ENCODE assay signal across 8 mouse cellular contexts in genomic region chr1:131657945-131658354, GRCm38 (mm10). TPM values are rescaled to one million over a fixed set of nuclear protein-coding genes. Genes with fewer than 3 reads are reported as not detected.
DNase-seq lines count a peak whose midpoint lies in the region; ATAC-seq lines count a peak whose summit lies in the region.

No protein-coding gene starts in this region.

- H3K27me3 ChIP-seq in megakaryocyte, embryonic 14.5 days (replicated peaks), result peaks cover 13% of the 10 kb centered on the region

- H3K4me3 ChIP-seq in megakaryocyte, embryonic 14.5 days (replicated peaks), result peak overlapping the region; percentile 87

- peak; percentile 88 for ATAC-seq in common myeloid progenitor, adult 5-6 weeks (replicated peaks; ENCODE audit: low read depth, poor library complexity, severe bottlenecking)

- no peaks in the 10 kb centered on the region for H3K9me3 ChIP-seq in megakaryocyte, embryonic 14.5 days

- peak; percentile 90 for DNase-seq in WW6 (ENCODE audit: low read depth, low spot score)
- DNase-seq in gastrocnemius, adult 8-10 months (ENCODE audit: low spot score in 2 of 2), result peak; percentile 73 to 86
- peak; percentile 99 for DNase-seq in hindlimb bud, embryonic 11.5 days (ENCODE audit: extremely low spot score, low read depth, low spot score)
- DNase-seq in left cerebral cortex, adult 8-10 months (ENCODE audit: low spot score in 2 of 2), result peak; percentile 74 to 89
- DNase-seq in right cerebral cortex, postnatal 10 days (ENCODE audit: low spot score in 2 of 2), result peak; percentile 94 to 95
- peak; percentile 89 for DNase-seq in urinary bladder, postnatal 25 days (ENCODE audit: low spot score)

- H3K36me3 ChIP-seq in megakaryocyte, embryonic 14.5 days (replicated peaks; ENCODE audit: low read length), result no peaks in the 10 kb centered on the region

- H3K4me1 ChIP-seq in megakaryocyte, embryonic 14.5 days, result peaks cover 9% of the 10 kb centered on the region

RNA-seq across cellular contexts. Expression of gene Ctse, which starts 19.8 kb away (rescaled TPM):
- 56.9 and 66.7 TPM in 2 replicates for total RNA-seq in common myeloid progenitor, adult 5-6 weeks (2017)
- total RNA-seq in gastrocnemius, adult 8-10 months (2022), result not detected
- total RNA-seq in left cerebral cortex, adult 8-10 months (2022), result 1 to 10 TPM in 2 of 4 experiments, not detected in 2; 3.4 to 5.1 TPM
- polyA plus RNA-seq in megakaryocyte, embryonic 14.5 days (2012; ENCODE audit: insufficient read depth, low replicate concordance), result 4.2 TPM in 1 of 2 replicates, not detected in the other

RNA-seq across cellular contexts. Expression of gene Rab7b, which starts 30.5 kb away (rescaled TPM):
- total RNA-seq in common myeloid progenitor, adult 5-6 weeks (2017), result 10.5 and 11.4 TPM in 2 replicates
- total RNA-seq in gastrocnemius, adult 8-10 months (2022), result 1 to 10 TPM; 1.7 to 2.7 (median 2.1) TPM
- total RNA-seq in left cerebral cortex, adult 8-10 months (2022), result 1 to 10 TPM; 1.2 to 7.3 (median 3.3) TPM
- polyA plus RNA-seq in megakaryocyte, embryonic 14.5 days (2012; ENCODE audit: insufficient read depth, low replicate concordance), result 2.3 TPM in 1 of 2 replicates, not detected in the other

RNA-seq across cellular contexts. Expression of gene Avpr1b, which starts 58.9 kb away (rescaled TPM):
- not detected in 2 replicates for total RNA-seq in common myeloid progenitor, adult 5-6 weeks (2017)
- total RNA-seq in gastrocnemius, adult 8-10 months (2022), result not detected
- not detected for total RNA-seq in left cerebral cortex, adult 8-10 months (2022)
- not detected in 2 replicates for polyA plus RNA-seq in megakaryocyte, embryonic 14.5 days (2012; ENCODE audit: insufficient read depth, low replicate concordance)

Comparison
In these comparisons a context has a peak if more than half of its experiments do, and no peak if none do; other contexts are left out.
1. Peak in every context shown above with its lines: DNase-seq, ATAC-seq and H3K4me3 ChIP-seq.